7 mouse cellular contexts compared by ENCODE assay signal in genomic region chr2:23040001-23040646, GRCm38 (mm10). TPM values are rescaled to one million over a fixed set of nuclear protein-coding genes. Genes with fewer than 3 reads are reported as not detected.
DNase-seq lines count a peak whose midpoint lies in the region; ATAC-seq and TF ChIP-seq lines count a peak whose summit lies in the region.

TSS of gene Abi1 (minus strand) at chr2:23040241.

- intact Hi-C loops in gastrocnemius, postnatal 36 days (cut with DNase I), result loop anchor here (1.0 kb wide), 1 partner anchor 28 kb away; the partner anchor contains the start of gene Acbd5
- intact Hi-C loops in left cerebral cortex, postnatal 25 days (cut with DNase I), result loop anchor here (1.0 kb wide), 1 partner anchor 28 kb away; the partner anchor contains the start of gene Acbd5

- no peaks in the 10 kb centered on the region for H3K9me3 ChIP-seq in intestine, embryonic 15.5 days
- no peaks in the 10 kb centered on the region for H3K9me3 ChIP-seq in midbrain, embryonic 10.5 days (replicated peaks)

- peak within 1 kb of the TSS; percentile 98 for H3K27ac ChIP-seq in intestine, embryonic 15.5 days
- peak within 1 kb of the TSS; percentile 94 for H3K27ac ChIP-seq in midbrain, embryonic 10.5 days (replicated peaks)
- peak within 1 kb of the TSS; percentile 98 for H3K27ac ChIP-seq in small intestine, adult 2 months (ENCODE audit: insufficient read depth, low read depth, low read length)

- TF ChIP-seq CTCF in small intestine, adult 2 months (IDR thresholded peaks at IDR 0.05; ENCODE audit: extremely low read depth, insufficient read length, insufficient replicate concordance, low read depth, low read length), result no peak

- H3K9ac ChIP-seq in intestine, embryonic 15.5 days, result peak within 1 kb of the TSS; percentile 96

- ATAC-seq in intestine, embryonic 15.5 days, result peak; percentile 96

- 0 out of 2 replicates have a peak, but pooled peaks cover 2% of the 10 kb centered on the region for H3K4me1 ChIP-seq in intestine, embryonic 15.5 days (replicated peaks)
- peaks cover 14% of the 10 kb centered on the region for H3K4me1 ChIP-seq in midbrain, embryonic 10.5 days
- H3K4me1 ChIP-seq in small intestine, adult 2 months (ENCODE audit: control insufficient read depth, insufficient read depth, insufficient read length, low read length), result peaks cover 2% of the 10 kb centered on the region; the same call in 1 of the 2 replicates

- DNase-seq in adrenal gland, adult 8-10 months, result peak; percentile 94
- peak; percentile 94 for DNase-seq in embryo, embryonic 11.5 days (ENCODE audit: low read depth, low spot score)
- DNase-seq in gastrocnemius, postnatal 36 days, result peak; percentile 87 to 90
- peak; percentile 90 to 98 for DNase-seq in left cerebral cortex, postnatal 25 days (ENCODE audit: low spot score in 2 of 2)
- DNase-seq in midbrain, embryonic 10.5 days (ENCODE audit: low spot score), result peak; percentile 93

- no peaks in the 10 kb centered on the region for H3K27me3 ChIP-seq in intestine, embryonic 15.5 days (replicated peaks)
- no peaks in the 10 kb centered on the region for H3K27me3 ChIP-seq in midbrain, embryonic 10.5 days (ENCODE audit: low read depth, poor library complexity, severe bottlenecking)
- H3K27me3 ChIP-seq in small intestine, adult 2 months (ENCODE audit: control insufficient read depth, insufficient read depth, low read length), result no peaks in the 10 kb centered on the region

- H3K4me2 ChIP-seq in intestine, embryonic 15.5 days (replicated peaks), result peak within 1 kb of the TSS; percentile 64

- no peaks in the 10 kb centered on the region for H3K36me3 ChIP-seq in intestine, embryonic 15.5 days
- no peaks in the 10 kb centered on the region for H3K36me3 ChIP-seq in midbrain, embryonic 10.5 days
- no peaks in the 10 kb centered on the region for H3K36me3 ChIP-seq in small intestine, adult 2 months (ENCODE audit: control insufficient read depth, insufficient read depth, low read length)

- TF ChIP-seq POLR2A in small intestine, adult 2 months (IDR thresholded peaks at IDR 0.05; ENCODE audit: low read depth, low read length), result peak; percentile 93

- peak within 1 kb of the TSS; percentile 99 for H3K4me3 ChIP-seq in intestine, embryonic 15.5 days (replicated peaks)
- H3K4me3 ChIP-seq in midbrain, embryonic 10.5 days, result peak within 1 kb of the TSS; percentile 94
- H3K4me3 ChIP-seq in small intestine, adult 2 months (ENCODE audit: low read depth, low read length), result peak within 1 kb of the TSS; percentile 81

- 2% methylated on average over 23 of the region's 24 CpGs for WGBS in intestine, embryonic 15.5 days
- 2% methylated on average over 24 of the region's 24 CpGs for WGBS in midbrain, embryonic 10.5 days
- WGBS in small intestine, adult 2 months, result under 1% methylated on average over 24 of the region's 24 CpGs

RNA-seq across cellular contexts. Expression of gene Abi1, which starts in this region (rescaled TPM):
- 10 to 100 TPM; 59.0 to 81.6 (median 75.0) TPM for total RNA-seq in adrenal gland, adult 8-10 months (2022)
- total RNA-seq in gastrocnemius, postnatal 36 days (2021), result 10 to 100 TPM; 14.6 to 15.7 TPM
- 46.6 TPM in 2 replicates for polyA plus RNA-seq in intestine, embryonic 15.5 days (2015; fragmentation: Nextera tagmentation; extraction: Ambion mirVana)
- total RNA-seq in left cerebral cortex, postnatal 25 days (2021), result 100 to 1,000 TPM; 132 to 140 TPM
- 32.2 and 36.0 TPM in 2 replicates for polyA plus RNA-seq in midbrain, embryonic 10.5 days (2016; fragmentation: Nextera tagmentation; extraction: Ambion mirVana)
- 56.2 and 118 TPM in 2 replicates for polyA plus RNA-seq in small intestine, adult 2 months (2012; rRNA removed)

Comparison
In these comparisons a context has a peak if more than half of its experiments do, and no peak if none do; other contexts are left out.
1. Peak in every context shown above with its lines: DNase-seq, ATAC-seq, H3K4me3 ChIP-seq and H3K27ac ChIP-seq.